Mouse (Mus musculus) heart, embryonic 10.5 days (tissue): ENCODE measurements at regions not wholly inside any gene's neighbourhood (a gene's known extent, or its start where the extent isn't known, plus 50 kb on each side); places are given as distances from the start of the nearest gene placed in this dataset.
A peak's percentile ranks its signal among the peaks of the same experiment; 100 is the strongest.
"Not testable (repeated sequence)": the region's sequence is repeated elsewhere in the genome, so short reads cannot be mapped to it uniquely, and the experiment has no call there.

ENCODE experiments used
- DNase-seq: peaks from one replicate; pipeline ENCODE4 v3.0.0-alpha.2; 2017; ENCODE audit warnings: low spot score
- H3K27ac ChIP-seq: fragments of 300-500 bp; sonication (generic); 2 replicates; pipeline ENCODE4 v1.5.1; 2016; ENCODE audit warnings: mild to moderate bottlenecking
- H3K27me3 ChIP-seq: fragments of 300-500 bp; sonication (generic); 2 replicates; pipeline ENCODE4 v1.6.1; 2016; ENCODE audit warnings: mild to moderate bottlenecking; ENCODE audit not compliant: poor library complexity, insufficient read depth, severe bottlenecking
- H3K36me3 ChIP-seq: fragments of 300-500 bp; sonication (generic); 2 replicates; pipeline ENCODE4 v1.6.1; 2016; ENCODE audit warnings: mild to moderate bottlenecking, moderate library complexity
- H3K4me1 ChIP-seq: fragments of 300-500 bp; sonication (generic); 2 replicates; pipeline ENCODE4 v1.6.1; 2016; ENCODE audit warnings: mild to moderate bottlenecking
- H3K4me3 ChIP-seq: fragments of 300-500 bp; sonication (generic); 2 replicates; pipeline ENCODE4 v1.5.1; 2016; ENCODE audit warnings: mild to moderate bottlenecking, moderate library complexity
- H3K9me3 ChIP-seq: fragments of 300-500 bp; sonication (generic); 2 replicates; pipeline ENCODE4 v1.6.1; 2016; ENCODE audit warnings: mild to moderate bottlenecking, moderate library complexity
- whole genome bisulfite sequencing: fragments of 180-500 bp; shearing (Covaris S2); methylation state at CpG from one replicate; pipeline ENCODE4 v1.1.7; 2016; 5-methylcytosine and 5-hydroxymethylcytosine counted together

DNA sequence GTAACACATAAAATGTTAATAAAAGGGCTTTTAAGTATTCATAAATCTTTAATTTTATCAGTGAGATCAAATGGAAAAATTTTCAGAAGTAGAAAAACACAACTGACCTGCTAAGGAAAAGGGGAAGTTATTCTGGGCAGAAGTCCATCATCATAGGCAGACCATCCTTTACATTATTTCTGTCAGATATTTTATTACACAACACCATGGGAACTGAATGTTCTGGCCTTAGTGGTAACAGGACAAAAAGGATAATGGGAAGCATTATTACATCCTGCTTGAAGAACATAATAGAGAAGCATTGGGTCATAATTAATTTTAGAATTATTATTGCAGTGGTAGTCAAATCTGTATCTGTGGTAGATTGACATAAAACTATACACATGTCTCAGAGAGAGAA, 603.5 kb upstream of the Gje1 start:
- DNase-seq, result no peak
- no peaks in the 10 kb centered on the region for H3K27me3 ChIP-seq
- H3K9me3 ChIP-seq, result no peaks in the 10 kb centered on the region
- H3K36me3 ChIP-seq, result no peaks in the 10 kb centered on the region
- H3K4me1 ChIP-seq, result no peaks in the 10 kb centered on the region
- H3K27ac ChIP-seq, result no peak overlapping the region
- H3K4me3 ChIP-seq, result no peak overlapping the region

DNA sequence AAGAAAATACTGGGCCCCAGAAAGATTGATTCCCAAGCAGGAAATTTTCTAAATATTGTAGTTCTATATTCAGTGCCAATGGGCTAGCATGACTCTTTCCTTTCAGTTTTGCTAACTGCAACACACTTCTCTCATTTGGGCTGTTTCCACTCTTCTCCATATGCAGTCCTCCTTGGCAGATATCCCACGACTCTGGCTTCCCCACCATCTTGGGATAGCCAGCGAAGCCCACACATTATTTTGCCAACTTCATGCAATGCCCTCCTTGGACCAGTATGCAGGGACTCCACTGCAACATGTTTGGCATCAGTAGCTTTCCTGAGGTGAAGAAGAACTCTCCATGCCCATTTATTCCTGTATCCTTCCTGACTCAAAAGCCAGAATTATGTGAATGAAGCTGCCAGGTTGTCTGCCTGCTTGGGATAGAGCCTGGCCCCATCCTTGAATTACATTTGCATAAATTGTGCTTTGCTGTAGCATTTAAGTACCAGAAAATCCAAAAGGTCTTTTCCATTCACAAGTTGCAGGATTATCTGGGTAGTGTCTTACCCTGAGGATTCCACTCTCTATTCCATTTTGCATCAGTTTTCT, 599.1 kb upstream of the Gje1 start:
- WGBS, result 64% methylated on average over 2 of the region's 2 CpGs
- Histone ChIP-seq H3K4me1 (no peaks in the 10 kb centered on the region), H3K36me3 (no peaks in the 10 kb centered on the region), H3K9me3 (no peaks in the 10 kb centered on the region), H3K27ac (no peak overlapping the region), H3K4me3 (no peak overlapping the region), H3K27me3 (no peaks in the 10 kb centered on the region)
- no peak for DNase-seq

DNA sequence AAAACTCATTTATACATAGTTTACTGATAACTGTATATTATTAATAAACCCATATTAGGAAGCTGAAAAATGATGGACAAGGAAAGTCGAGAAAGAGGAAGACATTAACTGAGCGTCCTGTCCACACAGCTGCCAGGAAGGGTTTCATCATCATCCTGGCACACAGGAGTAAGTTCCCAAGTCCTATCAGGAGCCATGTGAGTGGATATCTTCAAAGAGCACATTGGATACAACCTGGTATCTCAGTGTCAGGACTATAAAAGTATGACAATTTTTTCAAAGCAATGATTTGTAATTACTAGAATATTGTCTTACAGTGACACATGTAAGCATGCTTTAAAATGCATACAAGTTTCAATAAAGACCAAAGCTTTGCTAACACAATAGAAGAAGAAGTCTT, 592.6 kb upstream of the Gje1 start:
- 76% methylated on average over 2 of the region's 2 CpGs for WGBS
- no peak overlapping the region for H3K4me3 ChIP-seq

DNA sequence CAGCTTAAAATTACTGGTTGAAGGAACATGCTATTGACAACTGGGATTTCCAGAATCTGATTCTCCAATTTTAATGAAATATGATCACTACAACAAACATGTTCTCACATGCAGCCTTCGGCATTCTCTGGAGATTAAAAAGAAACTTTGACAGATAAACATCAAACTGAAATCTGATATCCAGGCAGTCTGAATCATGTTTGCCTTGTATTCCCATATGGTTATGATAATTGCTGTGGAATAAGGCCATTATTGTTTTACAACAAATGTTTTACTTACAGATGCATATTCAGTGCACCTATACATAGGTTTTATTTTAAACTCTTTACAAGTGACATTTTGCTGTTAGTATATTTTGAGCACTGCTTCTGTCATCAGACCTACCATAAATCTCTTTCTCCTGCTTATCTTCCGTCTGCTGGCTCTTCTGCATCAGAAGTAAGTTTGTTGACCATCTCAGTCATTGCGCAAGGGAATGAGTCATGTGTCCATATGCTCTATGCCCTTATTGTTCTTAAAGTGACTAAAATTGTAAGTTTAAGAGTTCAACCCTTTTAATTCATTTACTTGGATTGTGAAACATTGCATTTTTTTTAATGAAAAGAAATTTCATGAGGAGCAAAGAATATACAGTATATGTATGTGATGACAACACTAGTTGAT, 587.9 kb upstream of the Gje1 start:
- DNase-seq, result no peak
- no peak overlapping the region for H3K27ac ChIP-seq
- H3K27me3 ChIP-seq, result no peaks in the 10 kb centered on the region
- H3K4me3 ChIP-seq, result no peak overlapping the region
- 75% methylated on average over 3 of the region's 3 CpGs for WGBS
- no peaks in the 10 kb centered on the region for H3K36me3 ChIP-seq
- no peaks in the 10 kb centered on the region for H3K9me3 ChIP-seq
- H3K4me1 ChIP-seq, result no peaks in the 10 kb centered on the region

More for the DNA sequence above, 592.6 kb upstream of the Gje1 start:
- Histone ChIP-seq H3K27ac (no peak overlapping the region), H3K27me3 (no peaks in the 10 kb centered on the region), H3K36me3 (no peaks in the 10 kb centered on the region), H3K4me1 (no peaks in the 10 kb centered on the region), H3K9me3 (no peaks in the 10 kb centered on the region)
- no peak for DNase-seq

DNA sequence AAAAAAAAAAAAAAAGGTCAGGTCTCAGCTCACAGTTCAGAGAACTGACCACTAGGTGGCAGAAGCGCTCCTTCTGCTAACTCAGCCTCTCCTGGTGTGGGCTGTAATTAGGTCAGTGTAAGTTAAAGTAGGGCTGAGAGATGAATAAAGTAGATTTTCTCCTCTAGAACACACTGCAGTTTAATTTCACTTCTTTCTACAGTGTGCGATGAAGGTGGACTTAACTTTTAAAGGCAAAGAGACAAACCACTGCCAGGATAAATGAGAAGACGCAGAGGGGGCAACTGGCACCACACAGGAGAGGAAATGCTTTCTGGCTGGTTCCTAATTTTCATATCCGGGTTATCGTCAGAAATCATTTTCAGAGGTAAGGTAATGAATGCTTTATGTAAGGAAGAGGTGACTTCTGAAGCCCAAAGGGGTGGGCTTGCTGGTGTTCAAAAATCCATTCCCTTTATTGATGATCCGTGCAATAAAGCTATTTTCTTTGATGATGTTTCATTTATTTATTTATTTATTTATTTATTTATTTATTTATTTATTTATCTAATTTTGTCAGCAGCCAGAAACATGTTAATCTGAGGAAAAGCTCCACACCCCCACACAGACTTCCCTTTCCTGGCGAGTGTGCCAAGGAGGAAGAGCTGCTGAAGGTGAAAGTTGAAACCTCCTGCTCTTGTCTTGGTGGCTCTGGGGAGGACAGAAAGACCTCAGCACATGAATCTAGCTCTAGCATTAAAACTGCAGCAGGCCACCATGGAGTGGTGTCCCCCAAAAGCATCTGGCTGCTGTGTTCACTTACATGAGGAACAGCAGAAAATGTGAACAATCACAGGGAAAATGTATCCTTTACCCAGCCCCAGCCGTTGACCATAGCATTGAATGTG, 582.4 kb upstream of the Gje1 start:
- H3K27me3 ChIP-seq, result no peaks in the 10 kb centered on the region
- H3K4me1 ChIP-seq, result no peaks in the 10 kb centered on the region
- 49% methylated on average over 8 of the region's 8 CpGs for WGBS
- no peaks in the 10 kb centered on the region for H3K36me3 ChIP-seq
- no peak overlapping the region for H3K27ac ChIP-seq
- no peak overlapping the region for H3K4me3 ChIP-seq
- no peaks in the 10 kb centered on the region for H3K9me3 ChIP-seq
- DNase-seq, result peak; percentile 78

DNA sequence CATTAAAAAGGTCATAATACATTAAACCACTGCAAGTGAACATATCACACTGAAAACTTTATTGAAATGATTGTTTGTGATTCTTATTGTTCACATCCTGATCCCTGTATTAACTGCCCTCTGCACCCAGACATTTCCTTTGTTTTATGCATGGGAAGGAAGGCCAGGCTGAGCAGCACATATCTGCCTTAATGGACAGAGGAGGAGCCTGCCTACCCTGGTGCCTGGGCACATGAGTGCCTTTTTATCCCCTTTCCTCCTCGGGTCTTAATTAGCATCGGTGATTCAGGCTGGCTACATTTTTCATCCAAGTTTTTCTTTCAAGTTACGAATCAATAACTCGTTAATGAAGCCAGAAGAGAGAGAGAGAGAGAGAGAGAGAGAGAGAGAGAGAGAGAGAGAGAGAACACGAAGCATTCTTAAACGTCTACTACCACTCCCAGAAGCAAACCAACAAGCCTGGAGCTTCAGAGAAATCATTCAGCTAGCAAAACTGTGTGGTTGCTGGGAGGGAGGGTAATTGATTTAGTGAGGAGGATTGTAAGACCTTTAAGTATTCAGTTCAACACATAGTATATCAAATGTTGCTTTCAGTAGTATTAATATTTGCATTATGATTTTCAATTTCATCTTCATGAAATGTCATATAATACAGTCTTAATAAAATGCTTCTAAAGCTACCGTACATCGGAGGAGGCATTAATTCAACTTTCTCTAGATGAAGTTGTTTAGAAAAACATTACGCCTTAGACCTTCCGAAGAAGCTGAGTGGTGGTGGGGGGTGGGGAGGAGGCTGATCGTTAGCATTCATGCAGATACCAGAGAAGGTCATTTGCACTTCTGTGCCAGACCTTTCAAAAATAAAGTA, 581.6 kb upstream of the Gje1 start:
- no peak for DNase-seq
- no peaks in the 10 kb centered on the region for H3K9me3 ChIP-seq
- H3K27me3 ChIP-seq, result no peaks in the 10 kb centered on the region
- H3K4me1 ChIP-seq, result no peaks in the 10 kb centered on the region
- no peaks in the 10 kb centered on the region for H3K36me3 ChIP-seq
- H3K4me3 ChIP-seq, result no peak overlapping the region
- H3K27ac ChIP-seq, result no peak overlapping the region
- 46% methylated on average over 11 of the region's 11 CpGs for WGBS

DNA sequence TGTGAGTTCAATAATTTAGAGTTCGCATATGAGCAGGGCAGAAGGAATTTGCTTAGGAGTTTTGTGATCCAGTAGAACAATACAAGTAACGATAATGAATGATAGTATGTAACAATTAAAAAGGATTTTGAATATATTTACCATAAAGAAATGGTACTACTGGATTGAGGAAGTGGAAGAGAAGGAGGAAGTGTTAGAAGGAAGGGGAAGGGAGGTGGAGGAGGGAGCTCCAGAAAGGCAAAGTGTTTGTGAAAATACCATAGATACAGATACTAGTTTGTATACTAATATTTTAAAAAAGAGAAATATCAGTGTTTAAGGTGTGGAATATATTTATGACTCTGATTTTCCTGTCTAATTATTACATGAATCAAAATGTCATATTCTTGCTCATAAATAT, 579.2 kb upstream of the Gje1 start:
- no peak overlapping the region for H3K27ac ChIP-seq
- no peaks in the 10 kb centered on the region for H3K4me1 ChIP-seq
- no peaks in the 10 kb centered on the region for H3K27me3 ChIP-seq
- DNase-seq, result no peak
- 89% methylated on average over 2 of the region's 2 CpGs for WGBS
- no peak overlapping the region for H3K4me3 ChIP-seq
- no peaks in the 10 kb centered on the region for H3K36me3 ChIP-seq
- H3K9me3 ChIP-seq, result no peaks in the 10 kb centered on the region

DNA sequence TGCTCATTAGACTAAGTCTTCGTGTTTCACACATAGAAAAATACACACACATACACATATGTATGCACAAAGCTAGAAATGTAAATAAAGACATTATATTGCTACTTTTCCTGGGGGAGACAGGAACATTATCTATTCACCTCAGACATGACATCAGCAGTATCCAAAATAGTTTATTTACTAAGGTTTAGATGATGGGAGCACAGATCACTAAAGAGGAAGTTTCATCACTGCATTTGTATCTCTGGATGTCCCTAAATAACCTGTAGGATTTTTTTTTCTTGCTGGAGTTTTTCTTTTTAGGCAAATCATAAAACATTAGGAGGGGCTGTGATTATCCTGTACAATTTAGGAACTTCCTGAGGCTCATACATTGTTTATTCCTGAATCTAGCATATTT, 576.1 kb upstream of the Gje1 start:
- no peak for DNase-seq
- H3K27ac ChIP-seq, result no peak overlapping the region
- no peaks in the 10 kb centered on the region for H3K27me3 ChIP-seq
- no peaks in the 10 kb centered on the region for H3K36me3 ChIP-seq
- WGBS, result 61% methylated on average over 1 of the region's 1 CpGs
- H3K4me3 ChIP-seq, result no peak overlapping the region
- H3K9me3 ChIP-seq, result no peaks in the 10 kb centered on the region
- H3K4me1 ChIP-seq, result no peaks in the 10 kb centered on the region

DNA sequence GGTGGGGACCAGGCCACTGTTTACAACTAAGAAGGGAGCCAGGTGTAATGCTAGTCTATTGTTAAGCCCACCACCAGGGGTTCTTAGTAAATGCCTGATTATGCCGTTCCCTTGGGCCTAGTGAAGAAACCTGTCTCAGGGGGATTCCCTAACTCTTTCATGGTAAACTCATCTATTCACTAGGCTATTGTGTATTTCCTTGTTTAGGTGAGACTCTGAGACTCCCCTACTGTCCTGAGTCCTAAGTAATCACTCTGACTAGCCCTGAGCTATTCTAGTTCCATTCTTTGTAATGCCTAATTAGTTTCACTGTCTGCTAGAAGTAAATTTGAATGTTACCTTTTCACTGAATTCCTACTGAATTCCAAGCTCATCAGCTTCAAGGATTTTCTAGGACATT, 545.3 kb upstream of the Gje1 start:
- H3K36me3 ChIP-seq, H3K4me3 ChIP-seq, H3K4me1 ChIP-seq, H3K9me3 ChIP-seq, H3K27me3 ChIP-seq, DNase-seq, H3K27ac ChIP-seq: not testable (repeated sequence)
- 71% methylated on average over 1 of the region's 1 CpGs for WGBS

DNA sequence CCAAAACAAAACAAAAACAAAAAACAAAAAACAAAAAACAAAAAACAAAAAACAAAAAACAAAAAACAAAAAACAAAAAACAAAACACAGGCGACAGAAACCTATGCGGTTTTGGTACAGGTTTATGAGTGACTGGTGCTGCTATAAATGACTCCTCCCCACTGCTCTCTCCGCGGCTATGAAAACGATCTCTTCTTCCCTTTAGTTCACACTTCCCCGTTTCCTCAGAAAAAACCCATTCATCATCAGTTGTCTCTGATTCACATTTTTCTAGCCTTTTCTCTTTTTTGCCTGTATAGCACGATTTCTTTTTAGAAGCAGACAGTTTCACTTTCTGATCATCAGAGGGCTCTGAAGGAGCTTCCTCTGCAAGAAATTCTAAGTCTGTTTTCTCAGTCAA, 544.3 kb upstream of the Gje1 start:
- DNase-seq, H3K4me3 ChIP-seq, H3K27ac ChIP-seq, H3K36me3 ChIP-seq, H3K4me1 ChIP-seq, H3K9me3 ChIP-seq, H3K27me3 ChIP-seq: not testable (repeated sequence)
- 90% methylated on average over 7 of the region's 7 CpGs for WGBS

DNA sequence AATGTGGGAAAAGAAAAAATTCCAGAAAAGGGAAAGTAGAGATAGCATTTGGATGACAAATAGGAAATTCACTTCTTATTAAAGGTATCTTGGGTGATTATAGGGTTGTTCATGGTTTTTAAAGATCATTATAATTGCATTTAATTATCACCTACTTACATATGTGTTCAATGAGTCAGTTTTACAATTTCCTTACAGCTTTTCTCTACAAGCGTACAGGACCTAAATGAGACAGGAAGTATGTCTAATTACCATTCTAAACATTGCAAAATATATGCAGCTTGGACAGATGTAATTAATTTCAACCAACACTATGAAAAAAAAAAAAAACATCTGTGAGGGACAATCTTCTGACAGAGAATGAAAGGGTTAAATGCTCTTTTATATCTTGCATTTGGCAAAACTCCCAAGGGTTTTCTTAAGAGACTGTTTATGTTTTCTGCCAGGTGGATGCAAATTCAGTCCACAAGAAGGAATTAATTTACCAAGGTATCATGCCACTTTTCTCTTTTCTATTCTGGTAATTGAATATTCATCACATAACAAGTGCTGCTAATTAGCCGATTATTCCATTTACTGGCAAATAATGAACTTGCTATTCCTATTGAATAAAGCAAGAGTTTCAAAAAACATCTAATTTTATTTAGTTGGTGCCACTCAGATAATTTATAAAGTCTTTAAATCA, 531.5 kb upstream of the Gje1 start:
- no peak for DNase-seq
- no peak overlapping the region for H3K4me3 ChIP-seq
- H3K36me3 ChIP-seq, result no peaks in the 10 kb centered on the region
- no peak overlapping the region for H3K27ac ChIP-seq
- 81% methylated on average over 2 of the region's 2 CpGs for WGBS
- no peaks in the 10 kb centered on the region for H3K4me1 ChIP-seq
- no peaks in the 10 kb centered on the region for H3K27me3 ChIP-seq
- no peaks in the 10 kb centered on the region for H3K9me3 ChIP-seq

DNA sequence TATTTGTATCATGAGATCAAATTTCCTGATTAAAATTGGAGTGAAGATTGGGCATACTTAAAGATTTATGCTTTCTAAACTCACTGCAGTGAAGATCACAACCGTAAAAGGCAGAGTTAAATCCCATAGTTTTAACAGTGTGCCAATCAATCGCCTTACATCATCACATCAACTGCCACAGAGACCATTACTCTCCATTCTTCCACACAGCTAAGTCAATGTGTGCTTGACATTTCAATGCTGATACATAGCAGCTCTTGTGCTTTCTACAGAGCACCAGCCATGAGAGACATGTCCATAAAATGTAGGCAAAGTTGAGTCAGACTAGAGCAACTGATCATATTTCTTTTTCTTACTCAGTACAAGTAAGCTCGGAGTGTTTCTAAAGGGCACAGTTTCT, 530.9 kb upstream of the Gje1 start:
- no peak overlapping the region for H3K27ac ChIP-seq
- no peak for DNase-seq
- 86% methylated on average over 3 of the region's 3 CpGs for WGBS
- no peaks in the 10 kb centered on the region for H3K36me3 ChIP-seq
- H3K27me3 ChIP-seq, result no peaks in the 10 kb centered on the region
- no peak overlapping the region for H3K4me3 ChIP-seq
- H3K4me1 ChIP-seq, result no peaks in the 10 kb centered on the region
- no peaks in the 10 kb centered on the region for H3K9me3 ChIP-seq
